Mouse (Mus musculus) hindbrain, embryonic 12.5 days (tissue): ENCODE results near the gene Aldh1a3. TPM values are rescaled to one million over a fixed set of nuclear protein-coding genes. Genes with fewer than 3 reads are reported as not detected.

Source experiments
- ATAC-seq: fragments of 200-750 bp; cut with Nextera tagmentation; 2 replicates; pipeline ENCODE4 v1.8.0; 2017; ENCODE audit warnings: moderate TSS enrichment; ENCODE audit not compliant: low FRiP score
- H3K27ac ChIP-seq: fragments of 300-500 bp; sonication (generic); 2 replicates; pipeline ENCODE4 v1.5.1; 2016; ENCODE audit warnings: mild to moderate bottlenecking
- H3K27me3 ChIP-seq: fragments of 300-500 bp; sonication (generic); 2 replicates; pipeline ENCODE4 v1.6.1; 2016; ENCODE audit warnings: mild to moderate bottlenecking
- H3K36me3 ChIP-seq: fragments of 300-500 bp; sonication (generic); 2 replicates; pipeline ENCODE4 v1.6.1; 2016; ENCODE audit warnings: mild to moderate bottlenecking
- H3K4me1 ChIP-seq: fragments of 300-500 bp; sonication (generic); 2 replicates; pipeline ENCODE4 v1.6.1; 2016
- H3K4me2 ChIP-seq: fragments of 300-500 bp; sonication (generic); replicated peaks from 2 replicates; pipeline ENCODE4 v1.6.1; 2016; ENCODE audit warnings: mild to moderate bottlenecking
- H3K4me3 ChIP-seq: fragments of 300-500 bp; sonication (generic); 2 replicates; pipeline ENCODE4 v1.5.1; 2016; ENCODE audit warnings: mild to moderate bottlenecking
- H3K9ac ChIP-seq: fragments of 300-500 bp; sonication (generic); 2 replicates; pipeline ENCODE4 v1.6.1; 2016; ENCODE audit warnings: mild to moderate bottlenecking, moderate library complexity
- H3K9me3 ChIP-seq: fragments of 300-500 bp; sonication (generic); replicated peaks from 2 replicates; pipeline ENCODE4 v1.6.1; 2016; ENCODE audit warnings: mild to moderate bottlenecking
- WGBS: fragments of 180-500 bp; shearing (Covaris S2); methylation state at CpG from one replicate; pipeline ENCODE4 v1.1.7; 2016; 5-methylcytosine and 5-hydroxymethylcytosine counted together
- polyA plus RNA-seq: library from polyadenylated mRNA; unstranded; fragments of >200 nt; fragmentation: Nextera tagmentation; extraction: Ambion mirVana; gene quantifications from 2 replicates; pipeline ENCODE4 v1.2.1, GENCODE M21; 2016

The Aldh1a3 gene
- 7.5 and 22.2 TPM in 2 replicates for polyA plus RNA-seq

DNA sequence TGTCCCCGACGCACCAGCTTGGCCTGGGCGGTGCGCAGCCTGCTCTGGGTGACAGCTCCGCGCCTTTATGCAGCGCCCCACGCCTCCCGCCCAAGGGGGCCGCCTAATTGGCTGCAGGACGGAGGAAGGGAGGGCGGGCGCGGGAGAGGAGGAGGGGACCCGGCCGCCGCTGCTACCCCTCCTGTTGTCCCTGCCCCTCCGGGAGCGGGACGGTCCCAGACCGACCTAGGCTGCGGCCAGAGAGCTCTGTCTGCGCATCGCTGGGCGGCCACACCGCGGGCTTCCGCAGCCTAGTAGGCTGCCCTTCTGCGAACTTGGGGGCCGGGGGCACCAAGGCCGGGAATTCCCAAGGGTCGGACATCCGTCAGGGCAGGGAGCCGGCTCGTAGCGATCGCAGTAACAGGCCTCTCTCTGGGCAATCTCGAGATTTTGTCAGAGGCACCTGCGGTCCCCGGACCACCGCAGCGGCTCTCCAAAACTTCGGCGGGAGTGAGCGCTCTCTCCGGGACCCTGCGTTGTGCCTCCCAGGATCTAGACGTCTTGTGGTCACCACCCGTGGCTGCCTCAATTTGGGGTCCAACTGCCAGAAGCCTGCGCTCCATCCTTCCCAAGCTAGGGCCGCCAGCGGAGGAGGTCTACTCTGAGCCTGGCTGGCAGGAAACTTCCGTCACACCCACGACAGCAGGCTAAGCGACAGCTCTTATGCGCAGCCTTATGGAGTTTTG lies at the start of gene Aldh1a3:
Gene Aldh1a3, minus strand, starts transcription at position 81 of the 725 bp plus-strand sequence.
- H3K9me3 ChIP-seq: no peaks in the 10 kb centered on the region
- peaks cover 72% of the 10 kb centered on the region for H3K27me3 ChIP-seq
- H3K4me3 ChIP-seq: peak within 1 kb of the TSS; percentile 51
- under 1% methylated on average over 56 of the region's 56 CpGs for WGBS
- H3K36me3 ChIP-seq: no peaks in the 10 kb centered on the region
- peak within 1 kb of the TSS; percentile 62 for H3K9ac ChIP-seq
- ATAC-seq: peak; percentile 78
- H3K4me1 ChIP-seq: peaks cover 14% of the 10 kb centered on the region
- H3K4me2 ChIP-seq: peak within 1 kb of the TSS; percentile 92
- no peak within 1 kb of the TSS for H3K27ac ChIP-seq

DNA sequence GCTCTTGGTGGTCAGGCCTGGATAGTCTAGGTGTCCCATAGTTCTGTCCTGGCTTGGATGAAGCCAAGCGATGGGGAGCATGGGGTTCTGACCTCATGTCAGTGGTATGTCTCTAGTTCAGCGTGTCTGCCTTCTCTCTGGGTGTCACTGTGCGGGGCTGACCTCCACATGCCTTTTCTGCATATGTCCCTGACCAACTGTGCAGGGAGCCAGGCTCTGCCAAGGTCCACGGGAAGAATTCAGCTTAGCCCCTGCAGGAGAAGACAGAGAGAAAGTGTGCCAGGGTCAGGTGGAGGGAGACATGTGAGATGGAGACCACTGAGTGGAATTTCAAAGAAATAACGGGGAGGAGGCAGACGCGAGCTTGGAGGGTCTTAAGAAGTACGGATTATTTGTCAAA lies 49.0 kb upstream of the Aldh1a3 start:
- Histone ChIP-seq H3K36me3 (no peaks in the 10 kb centered on the region), H3K4me3 (no peak overlapping the region), H3K4me1 (no peaks in the 10 kb centered on the region), H3K9ac (no peak overlapping the region), H3K4me2 (no peak overlapping the region), H3K27me3 (no peaks in the 10 kb centered on the region), H3K9me3 (no peaks in the 10 kb centered on the region), H3K27ac (no peak overlapping the region)
- ATAC-seq: no peak
- WGBS: 46% methylated on average over 8 of the region's 8 CpGs

GRCm38 (mm10) chr7:66471641-66472216 lies 44.4 kb upstream of the Aldh1a3 start:
- Histone ChIP-seq H3K4me3 (no peak overlapping the region), H3K9me3 (no peaks in the 10 kb centered on the region), H3K36me3 (no peaks in the 10 kb centered on the region), H3K27me3 (no peaks in the 10 kb centered on the region), H3K9ac (no peak overlapping the region), H3K4me1 (no peaks in the 10 kb centered on the region), H3K27ac (no peak overlapping the region), H3K4me2 (no peak overlapping the region)
- 63% methylated on average over 12 of the region's 12 CpGs for WGBS
- no peak for ATAC-seq

- H3K4me1 ChIP-seq: no peaks in the 10 kb centered on the region
- H3K4me3 ChIP-seq: no peak overlapping the region
- H3K9ac ChIP-seq: no peak overlapping the region
- H3K36me3 ChIP-seq: no peaks in the 10 kb centered on the region
- no peaks in the 10 kb centered on the region for H3K9me3 ChIP-seq
- WGBS: 85% methylated on average over 14 of the region's 14 CpGs
- no peak for ATAC-seq
- H3K27ac ChIP-seq: no peak overlapping the region
- H3K4me2 ChIP-seq: no peak overlapping the region
- H3K27me3 ChIP-seq: no peaks in the 10 kb centered on the region
Observed at GRCm38 (mm10) chr7:66466641-66467040, 39.3 kb upstream of the Aldh1a3 start.

DNA sequence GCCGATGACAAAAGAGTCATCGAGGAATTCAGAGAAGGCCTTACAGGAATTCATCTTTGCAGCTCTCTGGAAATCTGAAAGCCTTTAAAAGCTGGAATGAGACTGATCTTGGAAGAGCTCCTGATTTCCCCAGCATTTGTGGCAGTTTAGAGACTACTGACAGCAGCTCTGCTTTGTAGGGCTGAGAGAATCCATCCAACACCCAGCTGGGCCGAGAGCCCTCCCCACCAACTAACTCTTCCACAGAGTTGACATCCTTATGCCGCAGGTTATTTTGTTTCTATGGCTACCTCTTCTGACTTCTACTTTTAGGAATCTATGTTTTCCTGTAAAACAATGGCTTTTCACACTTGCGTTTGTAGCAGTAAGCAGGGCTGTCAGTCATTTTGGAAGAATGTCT lies 37.9 kb upstream of the Aldh1a3 start:
- WGBS: 65% methylated on average over 5 of the region's 5 CpGs
- Histone ChIP-seq H3K27ac (no peak overlapping the region), H3K27me3 (no peaks in the 10 kb centered on the region), H3K9me3 (no peaks in the 10 kb centered on the region), H3K9ac (no peak overlapping the region), H3K4me3 (no peak overlapping the region), H3K36me3 (no peaks in the 10 kb centered on the region), H3K4me2 (no peak overlapping the region), H3K4me1 (no peaks in the 10 kb centered on the region)
- ATAC-seq: no peak

- Histone ChIP-seq H3K27me3 (no peaks in the 10 kb centered on the region), H3K4me1 (no peaks in the 10 kb centered on the region), H3K36me3 (no peaks in the 10 kb centered on the region), H3K9me3 (no peaks in the 10 kb centered on the region), H3K4me3 (no peak overlapping the region), H3K9ac (no peak overlapping the region), H3K4me2 (no peak overlapping the region), H3K27ac (no peak overlapping the region)
- ATAC-seq: no peak
- WGBS: 84% methylated on average over 1 of the region's 1 CpGs
Observed at GRCm38 (mm10) chr7:66463081-66463480, 35.8 kb upstream of the Aldh1a3 start.

GRCm38 (mm10) chr7:66451622-66452295 lies 24.4 kb upstream of the Aldh1a3 start:
- H3K4me3 ChIP-seq: no peak overlapping the region
- H3K36me3 ChIP-seq: no peaks in the 10 kb centered on the region
- peaks cover 19% of the 10 kb centered on the region for H3K4me1 ChIP-seq
- peaks cover 8% of the 10 kb centered on the region for H3K27me3 ChIP-seq
- H3K9me3 ChIP-seq: no peaks in the 10 kb centered on the region
- WGBS: 49% methylated on average over 12 of the region's 12 CpGs
- H3K27ac ChIP-seq: peak overlapping the region; percentile 13
- H3K9ac ChIP-seq: no peak overlapping the region
- no peak overlapping the region for H3K4me2 ChIP-seq
- no peak for ATAC-seq

DNA sequence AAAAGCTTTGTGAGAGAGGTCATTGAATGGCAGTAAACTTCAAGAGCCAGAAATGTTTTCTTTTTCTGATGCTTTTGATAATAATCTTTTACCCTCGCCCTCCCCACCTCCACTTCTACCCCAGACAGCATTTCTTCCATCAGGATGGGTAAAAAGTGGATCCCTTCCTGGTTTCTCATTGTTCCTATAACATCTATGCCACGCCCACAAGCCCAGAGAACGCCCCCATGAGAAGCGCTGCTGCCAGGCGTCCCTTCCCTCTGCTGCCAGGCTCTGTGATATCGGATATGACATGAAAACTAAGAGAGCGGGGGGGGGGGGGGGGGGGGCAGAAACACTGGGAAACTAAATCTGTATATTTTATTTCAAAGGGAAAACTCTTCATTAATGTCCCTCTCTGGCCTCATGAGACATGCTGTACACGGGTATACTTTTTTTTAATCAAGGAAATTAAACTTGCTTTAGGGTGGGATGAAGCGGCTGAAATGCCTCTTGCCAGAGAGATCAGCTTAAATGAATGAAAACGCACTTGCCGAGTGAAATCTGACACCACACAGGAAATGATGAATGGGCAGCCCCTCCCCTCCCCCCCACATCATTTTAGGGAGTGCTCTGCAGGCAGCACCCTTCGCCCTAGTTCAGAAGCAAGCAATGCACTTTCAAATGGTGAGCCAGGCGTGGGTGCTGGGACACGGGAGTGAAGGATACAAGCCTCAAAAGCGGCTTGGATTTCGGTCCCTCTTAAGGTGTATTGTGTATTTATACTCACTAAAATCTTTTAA lies 22.8 kb upstream of the Aldh1a3 start:
- Histone ChIP-seq H3K9me3 (no peaks in the 10 kb centered on the region), H3K27ac (peak overlapping the region; percentile 62), H3K36me3 (no peaks in the 10 kb centered on the region), H3K27me3 (peaks cover 8% of the 10 kb centered on the region), H3K4me1 (peaks cover 27% of the 10 kb centered on the region), H3K9ac (peak overlapping the region; percentile 8; the same call in 1 of the 2 replicates), H3K4me3 (peak overlapping the region; percentile 22), H3K4me2 (peak overlapping the region; percentile 55)
- peak; percentile 82 for ATAC-seq
- WGBS: 6% methylated on average over 16 of the region's 16 CpGs

DNA sequence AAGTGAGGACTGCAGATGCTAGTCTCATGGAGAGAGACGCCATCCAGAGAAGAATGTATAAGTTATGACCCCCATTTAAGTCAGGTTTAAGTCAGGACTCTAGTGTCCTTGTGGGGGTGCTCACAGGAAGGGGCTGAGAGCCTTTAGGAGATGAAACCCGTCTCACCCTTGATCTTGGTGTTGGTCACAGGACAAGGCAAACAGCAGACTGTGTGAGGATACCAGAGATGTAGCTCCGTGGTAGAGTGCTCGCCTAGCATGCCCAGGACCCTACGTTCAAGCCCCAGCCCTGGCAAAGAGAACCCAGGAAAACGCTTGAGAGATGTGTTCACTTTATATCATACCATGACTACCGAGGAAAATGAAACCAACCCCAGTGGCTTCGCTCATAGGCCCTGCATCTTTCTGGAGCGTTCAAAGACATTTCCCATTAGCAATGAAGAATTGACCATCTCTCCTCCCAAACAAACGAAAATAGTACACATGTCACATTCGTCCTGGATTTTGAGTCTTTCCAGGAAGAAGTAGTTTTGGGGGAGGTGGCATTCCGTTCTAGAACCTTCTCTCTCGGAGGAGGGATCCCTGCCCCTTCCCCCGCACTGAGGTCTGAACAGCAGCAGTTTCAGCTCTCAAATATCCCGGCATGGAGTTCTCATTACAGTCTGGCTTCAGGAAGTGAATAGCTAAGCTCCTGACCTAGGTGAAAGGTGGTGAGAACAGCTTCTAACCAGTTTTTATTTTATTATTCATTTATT lies 21.6 kb upstream of the Aldh1a3 start:
- Histone ChIP-seq H3K36me3 (no peaks in the 10 kb centered on the region), H3K9ac (no peak overlapping the region), H3K27me3 (peaks cover 8% of the 10 kb centered on the region), H3K9me3 (no peaks in the 10 kb centered on the region), H3K27ac (no peak overlapping the region), H3K4me1 (peaks cover 30% of the 10 kb centered on the region), H3K4me3 (no peak overlapping the region), H3K4me2 (0 out of 2 replicates have a peak overlapping the region, but pooled peaks have one; percentile 6)
- no peak for ATAC-seq
- 71% methylated on average over 15 of the region's 15 CpGs for WGBS

DNA sequence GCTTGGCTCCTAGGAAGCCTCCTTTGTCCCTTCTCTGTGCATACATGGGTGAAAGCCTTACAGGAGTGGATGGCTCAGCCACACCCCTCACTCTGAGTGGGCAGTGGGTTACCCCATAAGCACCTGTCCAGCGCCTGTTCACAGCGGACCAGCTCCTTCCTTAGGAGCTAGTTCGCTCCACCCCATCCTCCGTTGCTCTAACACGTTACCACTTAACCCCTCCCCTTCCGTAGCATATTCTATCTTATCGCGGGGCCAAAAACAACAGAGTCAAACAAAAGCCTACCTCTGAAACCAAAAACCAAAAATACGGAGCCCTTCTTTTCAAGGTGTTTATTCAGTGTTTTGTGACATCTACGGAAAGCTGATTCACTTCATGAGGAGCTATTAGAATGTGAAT lies 21.0 kb upstream of the Aldh1a3 start:
- Histone ChIP-seq H3K4me3 (no peak overlapping the region), H3K9ac (no peak overlapping the region), H3K4me1 (peaks cover 30% of the 10 kb centered on the region), H3K27ac (no peak overlapping the region), H3K9me3 (no peaks in the 10 kb centered on the region), H3K27me3 (peaks cover 8% of the 10 kb centered on the region), H3K4me2 (no peak overlapping the region), H3K36me3 (no peaks in the 10 kb centered on the region)
- WGBS: 46% methylated on average over 10 of the region's 10 CpGs
- no peak for ATAC-seq

GRCm38 (mm10) chr7:66446860-66447259 lies 19.5 kb upstream of the Aldh1a3 start:
- Histone ChIP-seq H3K4me1 (peaks cover 33% of the 10 kb centered on the region), H3K9me3 (no peaks in the 10 kb centered on the region), H3K4me3 (no peak overlapping the region), H3K27me3 (peaks cover 8% of the 10 kb centered on the region), H3K36me3 (no peaks in the 10 kb centered on the region), H3K27ac (no peak overlapping the region), H3K9ac (no peak overlapping the region), H3K4me2 (no peak overlapping the region)
- WGBS: 85% methylated on average over 3 of the region's 3 CpGs
- ATAC-seq: no peak
